Mouse (Mus musculus) kidney, postnatal 4 days (tissue): Measurements from ENCODE around the gene Dcbld2.

Experiments used
- DNase-seq, 2 experiments: peaks; one replicate each; pipeline ENCODE4 v3.0.0; 2021; ENCODE audit warnings: mixed read lengths in 2 of 2

The Dcbld2 gene

GRCm38 (mm10) chr16:58408062-58408486 lies at the start of gene Dcbld2:
Gene Dcbld2, plus strand, starts transcription at chr16:58408443.
- peak; percentile 98 to 99 for DNase-seq

- DNase-seq: no peak
These were observed 31.1 kb upstream of the Dcbld2 start for GRCm38 (mm10) chr16:58377170-58377569.

GRCm38 (mm10) chr16:58377756-58378503 lies 30.3 kb upstream of the Dcbld2 start:
- DNase-seq: no peak

- DNase-seq: no peak
These were observed 21.9 kb upstream of the Dcbld2 start for GRCm38 (mm10) chr16:58386241-58386757.

GRCm38 (mm10) chr16:58389143-58389755 lies 19.0 kb upstream of the Dcbld2 start:
- DNase-seq: no peak

GRCm38 (mm10) chr16:58393036-58393435 lies 15.2 kb upstream of the Dcbld2 start:
- DNase-seq: no peak

- DNase-seq: no peak
These were observed 14.1 kb upstream of the Dcbld2 start for GRCm38 (mm10) chr16:58394156-58394555.

GRCm38 (mm10) chr16:58398604-58399003 lies 9.6 kb upstream of the Dcbld2 start:
- no peak for DNase-seq

- DNase-seq: no peak
These were observed 7.2 kb upstream of the Dcbld2 start for GRCm38 (mm10) chr16:58401079-58401478.

GRCm38 (mm10) chr16:58404665-58405064 lies 3.6 kb upstream of the Dcbld2 start:
- no peak for DNase-seq

GRCm38 (mm10) chr16:58405271-58405670 lies 3.0 kb upstream of the Dcbld2 start:
- DNase-seq: no peak

- peak; percentile 53 to 65 for DNase-seq
These were observed 441 bp downstream of the Dcbld2 start for GRCm38 (mm10) chr16:58408487-58409281.

- DNase-seq: no peak
These were observed 1.6 kb downstream of the Dcbld2 start for GRCm38 (mm10) chr16:58409825-58410224.

GRCm38 (mm10) chr16:58414801-58415200 lies 6.6 kb downstream of the Dcbld2 start:
- DNase-seq: no peak

GRCm38 (mm10) chr16:58415500-58415899 lies 7.3 kb downstream of the Dcbld2 start:
- no peak for DNase-seq

GRCm38 (mm10) chr16:58421696-58422354 lies 13.6 kb downstream of the Dcbld2 start:
- peak; percentile 51 to 67 for DNase-seq

GRCm38 (mm10) chr16:58430246-58430645 lies 22.0 kb downstream of the Dcbld2 start:
- DNase-seq: no peak

- no peak for DNase-seq
These were observed 24.1 kb downstream of the Dcbld2 start for GRCm38 (mm10) chr16:58432384-58432783.

- DNase-seq: no peak
These were observed 36.5 kb downstream of the Dcbld2 start for GRCm38 (mm10) chr16:58444735-58445134.

- DNase-seq: no peak
These were observed 38.3 kb downstream of the Dcbld2 start for GRCm38 (mm10) chr16:58446281-58447259.

- DNase-seq: no peak
These were observed 40.8 kb downstream of the Dcbld2 start for GRCm38 (mm10) chr16:58449073-58449472.
